Mouse (Mus musculus) MEL (cell line): ENCODE results near the gene Etv2. TPM values are rescaled to one million over a fixed set of nuclear protein-coding genes. Genes with fewer than 3 reads are reported as not detected.

Source experiments
- DNase-seq: peaks from one replicate; pipeline ENCODE4 v3.0.0; 2011; ENCODE audit warnings: low read depth, low spot score
- H3K27ac ChIP-seq: 2 replicates; pipeline ENCODE4 v1.5.1; 2012; ENCODE audit warnings: low read depth, mild to moderate bottlenecking, control low read depth, low read length, moderate library complexity; ENCODE audit not compliant: control insufficient read depth
- H3K27me3 ChIP-seq, 2 experiments: fragments of 150-350 bp in 1 of 2; sonication (generic) in 1 of 2; 2 replicates each; pipeline ENCODE4 v1.6.1; 2012; ENCODE audit warnings: low read length in 2 of 2, mild to moderate bottlenecking in 2 of 2, improper control_type of control experiment in 1 of 2, moderate library complexity in 1 of 2; ENCODE audit not compliant: insufficient read depth in 2 of 2, control insufficient read depth in 1 of 2
- H3K36me3 ChIP-seq, 2 experiments: 2 replicates each; pipeline ENCODE4 v1.6.1; 2012 to 2014; ENCODE audit warnings: low read length in 2 of 2, improper control_type of control experiment in 1 of 2, inconsistent platforms in 1 of 2, mild to moderate bottlenecking in 1 of 2; ENCODE audit not compliant: insufficient read depth in 2 of 2, control insufficient read depth in 1 of 2
- H3K4me1 ChIP-seq, 2 experiments: fragments of 150-350 bp in 1 of 2; sonication (generic) in 1 of 2; 2 replicates each; pipeline ENCODE4 v1.6.1; 2012; ENCODE audit warnings: low read length in 2 of 2, improper control_type of control experiment in 1 of 2, mild to moderate bottlenecking in 1 of 2; ENCODE audit not compliant: insufficient read depth in 2 of 2, control insufficient read depth in 1 of 2
- H3K4me3 ChIP-seq, 2 experiments: fragments of 150-350 bp in 1 of 2; sonication (generic) in 1 of 2; 2 replicates each; pipeline ENCODE4 v1.5.1; 2012; ENCODE audit warnings: low read depth in 2 of 2, low read length in 2 of 2, mild to moderate bottlenecking in 2 of 2, moderate library complexity in 2 of 2, control low read depth in 1 of 2, improper control_type of control experiment in 1 of 2; ENCODE audit not compliant: control insufficient read depth in 1 of 2, insufficient read depth in 1 of 2
- H3K79me2 ChIP-seq: 2 replicates; pipeline ENCODE4 v1.6.1; 2012; ENCODE audit warnings: mild to moderate bottlenecking, low read length, moderate library complexity; ENCODE audit not compliant: control insufficient read depth, poor library complexity, insufficient read depth
- H3K9ac ChIP-seq: 2 replicates; pipeline ENCODE4 v1.6.1; 2012; ENCODE audit warnings: low read depth, mild to moderate bottlenecking, control low read depth, low read length, moderate library complexity; ENCODE audit not compliant: control insufficient read depth, poor library complexity, severe bottlenecking
- H3K9me3 ChIP-seq: fragments of 150-350 bp; sonication (generic); replicated peaks from 2 replicates; pipeline ENCODE4 v1.6.1; 2012; ENCODE audit warnings: mild to moderate bottlenecking, low read length, improper control_type of control experiment, moderate library complexity; ENCODE audit not compliant: insufficient read depth
- BHLHE40 ChIP-seq: IDR thresholded peaks from 2 replicates; pipeline ENCODE4 v1.6.1; 2012; ENCODE audit warnings: low read depth, mild to moderate bottlenecking, inconsistent platforms, low read length, improper control_type of control experiment, borderline replicate concordance
- CTCF ChIP-seq, 3 experiments: IDR thresholded peaks in 2 of 3; conservative IDR thresholded peaks in 1 of 3; 2 replicates each; pipeline ENCODE4 v1.5.1; 2011 to 2012; ENCODE audit warnings: low read length in 3 of 3, low read depth in 2 of 3, mild to moderate bottlenecking in 2 of 3, improper control_type of control experiment in 1 of 3, inconsistent platforms in 1 of 3, mixed read lengths in 1 of 3, moderate library complexity in 1 of 3; ENCODE audit not compliant: control insufficient read depth in 1 of 3, insufficient read depth in 1 of 3, poor library complexity in 1 of 3, severe bottlenecking in 1 of 3
- E2F4 ChIP-seq: IDR thresholded peaks from 2 replicates; pipeline ENCODE4 v1.6.1; 2011; ENCODE audit warnings: low read depth, low read length, improper control_type of control experiment, borderline replicate concordance
- ETS1 ChIP-seq: IDR thresholded peaks from 2 replicates; pipeline ENCODE4 v1.6.1; 2012; ENCODE audit warnings: low read depth, mild to moderate bottlenecking, inconsistent platforms, low read length, improper control_type of control experiment, moderate library complexity
- GABPA ChIP-seq: IDR thresholded peaks from 2 replicates; pipeline ENCODE4 v1.6.1; 2012; ENCODE audit warnings: low read depth, mild to moderate bottlenecking, inconsistent platforms, low read length, improper control_type of control experiment, moderate library complexity
- HCFC1 ChIP-seq: IDR thresholded peaks from 2 replicates; pipeline ENCODE4 v1.6.1; 2012; ENCODE audit warnings: low read depth, mild to moderate bottlenecking, inconsistent platforms, low read length, improper control_type of control experiment, moderate library complexity
- JUND ChIP-seq: IDR thresholded peaks from 2 replicates; pipeline ENCODE4 v1.6.1; 2011; ENCODE audit warnings: low read depth, mild to moderate bottlenecking, improper control_type of control experiment, low read length
- MAZ ChIP-seq: IDR thresholded peaks from 2 replicates; pipeline ENCODE4 v1.6.1; 2012; ENCODE audit warnings: low read depth, mild to moderate bottlenecking, inconsistent platforms, low read length, improper control_type of control experiment
- MXI1 ChIP-seq: IDR thresholded peaks from 2 replicates; pipeline ENCODE4 v1.6.1; 2011; ENCODE audit warnings: mild to moderate bottlenecking, low read depth, low read length, improper control_type of control experiment
- MYC ChIP-seq: IDR thresholded peaks from 2 replicates; pipeline ENCODE4 v1.6.1; 2011; ENCODE audit warnings: low read depth, mild to moderate bottlenecking, low read length, improper control_type of control experiment, moderate library complexity
- POLR2AphosphoS5 ChIP-seq: IDR thresholded peaks from 2 replicates; pipeline ENCODE4 v1.6.1; 2012; ENCODE audit warnings: low read depth, borderline replicate concordance, mild to moderate bottlenecking, inconsistent platforms, low read length, moderate library complexity, mixed read lengths
- RAD21 ChIP-seq: IDR thresholded peaks from 2 replicates; pipeline ENCODE4 v1.6.1; 2011; ENCODE audit warnings: mild to moderate bottlenecking, low read depth, low read length, improper control_type of control experiment
- SMC3 ChIP-seq: IDR thresholded peaks from 2 replicates; pipeline ENCODE4 v1.6.1; 2011; ENCODE audit warnings: low read depth, low read length, improper control_type of control experiment
- TAL1 ChIP-seq: IDR thresholded peaks from 2 replicates; pipeline ENCODE4 v1.6.1; 2012; ENCODE audit warnings: mild to moderate bottlenecking, inconsistent platforms, low read length, moderate library complexity, mixed read lengths
- TBP ChIP-seq: IDR thresholded peaks from 2 replicates; pipeline ENCODE4 v1.8.0; 2011; ENCODE audit warnings: low read depth, low read length, improper control_type of control experiment
- TCF12 ChIP-seq: IDR thresholded peaks from 2 replicates; pipeline ENCODE4 v1.6.1; 2014; ENCODE audit warnings: low read depth, mild to moderate bottlenecking, inconsistent platforms, low read length, improper control_type of control experiment, moderate library complexity
- ZC3H11A ChIP-seq: IDR thresholded peaks from 2 replicates; pipeline ENCODE4 v1.6.1; 2012; ENCODE audit warnings: low read depth, mild to moderate bottlenecking, inconsistent platforms, low read length, improper control_type of control experiment
- polyA plus RNA-seq, 2 experiments: library from polyadenylated mRNA; stranded (reverse) in 1 of 2; unstranded in 1 of 2; fragments of >175 nt in 1 of 2; fragments of >200 nt in 1 of 2; gene quantifications; 2 replicates each; pipeline versions ENCODE4 v1.2.1 to v1.2.4; 2012; ENCODE audit warnings: low replicate concordance in 2 of 2, low read depth in 1 of 2; ENCODE audit not compliant: insufficient read length in 2 of 2, insufficient read depth in 1 of 2, missing spikeins in 1 of 2
- total RNA-seq: library from RNA; depleted of rRNA; stranded (reverse); fragments of 300-350 nt; gene quantifications from 2 replicates; pipeline ENCODE4 v1.2.3, GENCODE M21; 2012

Etv2 gene
- total and polyA plus RNA-seq, 3 experiments, result 0.15 TPM; not detected in 2

- no peak overlapping the region for H3K4me3 ChIP-seq
- peak; percentile 73 for DNase-seq
- no peaks in the 10 kb centered on the region for H3K27me3 ChIP-seq
- H3K27ac ChIP-seq, result no peak overlapping the region
- H3K9me3 ChIP-seq, result no peaks in the 10 kb centered on the region
- H3K4me1 ChIP-seq, result no peaks in the 10 kb centered on the region
- H3K79me2 ChIP-seq, result no peaks in the 10 kb centered on the region
- TF ChIP-seq RAD21, result peak; percentile 67
- peak; percentile 70 to 83 (median 70) for TF ChIP-seq CTCF (IDR thresholded peaks at IDR 0.05 in 2 of 3, conservative IDR thresholded peaks at IDR 0.05 in 1 of 3; ENCODE audit: control insufficient read depth in 1 of 3, insufficient read depth in 1 of 3, low read depth in 2 of 3, low read length in 3 of 3, poor library complexity in 1 of 3, severe bottlenecking in 1 of 3)
- TF ChIP-seq TAL1, result no peak
- peak; percentile 66; the same call in 1 of the 2 replicates for TF ChIP-seq MAZ
- TF ChIP-seq POLR2AphosphoS5, result no peak
- no peak for TF ChIP-seq ETS1
- TF ChIP-seq SMC3, result peak; percentile 72
- TF ChIP-seq ZC3H11A, result peak; percentile 61
- H3K36me3 ChIP-seq, result no peaks in the 10 kb centered on the region
- H3K9ac ChIP-seq, result no peak overlapping the region
Measured at GRCm38 (mm10) chr7:30607706-30608309, 27.8 kb downstream of the Etv2 start.

GRCm38 (mm10) chr7:30604944-30605343, 30.7 kb downstream of the Etv2 start:
- H3K79me2 ChIP-seq, result no peaks in the 10 kb centered on the region; the same call in 1 of the 2 replicates
- TF ChIP-seq MYC (no peak), JUND (no peak), GABPA (no peak), HCFC1 (no peak), ETS1 (no peak), TCF12 (no peak), RAD21 (no peak), E2F4 (no peak), BHLHE40 (no peak), TBP (no peak), MXI1 (no peak)
- TF ChIP-seq, all 39 proteins: peak for 0
- no peak overlapping the region for H3K9ac ChIP-seq
- H3K9me3 ChIP-seq, result no peaks in the 10 kb centered on the region
- no peaks in the 10 kb centered on the region for H3K36me3 ChIP-seq
- DNase-seq, result no peak
- peaks cover 0 to 3% of the 10 kb centered on the region in 2 experiments; a peak in 1 of 4 replicates for H3K4me1 ChIP-seq
- H3K27me3 ChIP-seq, result no peaks in the 10 kb centered on the region
- H3K27ac ChIP-seq, result no peak overlapping the region
- H3K4me3 ChIP-seq, result no peak overlapping the region
